Mouse (Mus musculus) right cerebral cortex, postnatal 10 days (tissue): Measurements from ENCODE around the gene Litaf.

ENCODE experiments used
- DNase-seq, 2 experiments: peaks; one replicate each; pipeline ENCODE4 v3.0.0; 2021; ENCODE audit warnings: low spot score in 2 of 2

The Litaf gene

GRCm38 (mm10) chr16:11066833-11067191, 855 bp upstream of the Litaf start:
- DNase-seq, result peak; percentile 81 to 83

- DNase-seq, result no peak
Observed at GRCm38 (mm10) chr16:11065431-11065830, 526 bp downstream of the Litaf start.

GRCm38 (mm10) chr16:11064742-11065141, 1.2 kb downstream of the Litaf start:
- peak in 1 of 2 experiments; percentile 48 for DNase-seq

GRCm38 (mm10) chr16:11064341-11064740, 1.6 kb downstream of the Litaf start:
- DNase-seq, result no peak

- DNase-seq, result peak; percentile 75 to 77
Observed at GRCm38 (mm10) chr16:11062794-11063721, 2.9 kb downstream of the Litaf start.

GRCm38 (mm10) chr16:11060645-11061044, 5.3 kb downstream of the Litaf start, which contains the start of gene Snn:
Gene Snn (plus strand): TSS chr16:11060945.
- DNase-seq, result no peak

- DNase-seq, result no peak
Observed at GRCm38 (mm10) chr16:11055916-11056315, 10.0 kb downstream of the Litaf start.

- DNase-seq, result peak in 1 of 2 experiments; percentile 39
Observed at GRCm38 (mm10) chr16:11054871-11055270, 11.1 kb downstream of the Litaf start.

GRCm38 (mm10) chr16:11054409-11054808, 11.5 kb downstream of the Litaf start:
- DNase-seq, result no peak

GRCm38 (mm10) chr16:11051134-11051533, 14.8 kb downstream of the Litaf start:
- no peak for DNase-seq

GRCm38 (mm10) chr16:11050226-11050625, 15.7 kb downstream of the Litaf start:
- DNase-seq, result no peak

- no peak for DNase-seq
Observed at GRCm38 (mm10) chr16:11047130-11047529, 18.8 kb downstream of the Litaf start.

- DNase-seq, result no peak
Observed at GRCm38 (mm10) chr16:11046437-11046836, 19.5 kb downstream of the Litaf start.

GRCm38 (mm10) chr16:11043239-11043638, 22.7 kb downstream of the Litaf start:
- DNase-seq, result no peak

GRCm38 (mm10) chr16:11040603-11041002, 25.4 kb downstream of the Litaf start:
- DNase-seq, result no peak

- peak; percentile 56 to 79 for DNase-seq
Observed at GRCm38 (mm10) chr16:11035790-11036431, 30.0 kb downstream of the Litaf start.

- DNase-seq, result no peak
Observed at GRCm38 (mm10) chr16:11035273-11035672, 30.7 kb downstream of the Litaf start.

GRCm38 (mm10) chr16:11034193-11034803, 31.7 kb downstream of the Litaf start:
- DNase-seq, result peak; percentile 79 to 87

GRCm38 (mm10) chr16:11031320-11031719, 34.6 kb downstream of the Litaf start:
- DNase-seq, result no peak

GRCm38 (mm10) chr16:11030844-11031243, 35.1 kb downstream of the Litaf start:
- no peak for DNase-seq

- DNase-seq, result no peak
Observed at GRCm38 (mm10) chr16:11028206-11028605, 37.8 kb downstream of the Litaf start.

- DNase-seq, result no peak
Observed at GRCm38 (mm10) chr16:11024841-11025240, 41.1 kb downstream of the Litaf start.
